Mouse (Mus musculus) small intestine, adult 2 months (tissue): ENCODE results near the gene Hmox2. TPM values are rescaled to one million over a fixed set of nuclear protein-coding genes. Genes with fewer than 3 reads are reported as not detected.
"Not testable (repeated sequence)": the region's sequence is repeated elsewhere in the genome, so short reads cannot be mapped to it uniquely, and the experiment has no call there.

ENCODE experiments used
- H3K27ac ChIP-seq: fragments of 200-500 bp; 2 replicates; pipeline ENCODE4 v1.5.1; 2012; ENCODE audit warnings: low read depth, low read length, control low read depth, inconsistent platforms; ENCODE audit not compliant: insufficient read depth
- H3K27me3 ChIP-seq: fragments of 200-500 bp; 2 replicates; pipeline ENCODE4 v1.6.1; 2012; ENCODE audit warnings: mild to moderate bottlenecking, moderate library complexity, low read length, inconsistent platforms; ENCODE audit not compliant: control insufficient read depth, insufficient read depth
- H3K36me3 ChIP-seq: fragments of 200-500 bp; 2 replicates; pipeline ENCODE4 v1.6.1; 2012; ENCODE audit warnings: mild to moderate bottlenecking, low read length, control low read depth, inconsistent platforms; ENCODE audit not compliant: control insufficient read depth, insufficient read depth
- H3K4me1 ChIP-seq: fragments of 200-500 bp; 2 replicates; pipeline ENCODE4 v1.6.1; 2012; ENCODE audit warnings: low read length, inconsistent platforms, mixed read lengths; ENCODE audit not compliant: control insufficient read depth, insufficient read depth, insufficient read length
- H3K4me3 ChIP-seq: fragments of 200-500 bp; 2 replicates; pipeline ENCODE4 v1.5.1; 2012; ENCODE audit warnings: low read depth, mild to moderate bottlenecking, control low read depth, inconsistent platforms, low read length, moderate library complexity
- CTCF ChIP-seq: fragments of 200-500 bp; IDR thresholded peaks from 2 replicates; pipeline ENCODE4 v1.5.1; 2012; ENCODE audit warnings: low read depth, mild to moderate bottlenecking, control low read depth, inconsistent platforms, low read length, moderate library complexity, mixed read lengths; ENCODE audit not compliant: insufficient replicate concordance, insufficient read length; ENCODE audit errors: extremely low read depth
- POLR2A ChIP-seq: fragments of 200-500 bp; IDR thresholded peaks from 2 replicates; pipeline ENCODE4 v1.6.1; 2012; ENCODE audit warnings: low read depth, mild to moderate bottlenecking, control low read depth, inconsistent platforms, low read length, moderate library complexity
- WGBS: fragments of 180-500 bp; shearing (Covaris S2); methylation state at CpG from one replicate; pipeline ENCODE4 v1.1.7; 2018; 5-methylcytosine and 5-hydroxymethylcytosine counted together
- polyA plus RNA-seq: library from polyadenylated mRNA; depleted of rRNA; stranded (reverse); fragments of >200 nt; gene quantifications from 2 replicates; pipeline ENCODE4 v1.2.3, GENCODE M21; 2012

The Hmox2 gene
- polyA plus RNA-seq, 1 experiment = 21.2 TPM

- Histone ChIP-seq H3K27me3 (no peaks in the 10 kb centered on the region), H3K27ac (peak overlapping the region; percentile 88), H3K4me3 (peak overlapping the region; percentile 78; the same call in 1 of the 2 replicates), H3K36me3 (peaks cover 7% of the 10 kb centered on the region; the same call in 1 of the 2 replicates), H3K4me1 (peaks cover 2% of the 10 kb centered on the region; the same call in 1 of the 2 replicates)
- WGBS = 15% methylated on average over 9 of the region's 9 CpGs
- TF ChIP-seq POLR2A (no peak), CTCF (no peak)
These were observed 43.0 kb upstream of the Hmox2 start for GRCm38 (mm10) chr16:4683193-4683580.

- Histone ChIP-seq H3K27me3 (no peaks in the 10 kb centered on the region), H3K36me3 (peaks cover 7% of the 10 kb centered on the region; the same call in 1 of the 2 replicates), H3K4me1 (peaks cover 2% of the 10 kb centered on the region; the same call in 1 of the 2 replicates), H3K4me3 (peak overlapping the region; percentile 78), H3K27ac (peak overlapping the region; percentile 88)
- under 1% methylated on average over 54 of the region's 54 CpGs for WGBS
- peak; percentile 90 for TF ChIP-seq POLR2A
- no peak for TF ChIP-seq CTCF
These were observed 42.3 kb upstream of the Hmox2 start for GRCm38 (mm10) chr16:4683581-4684456.

DNA sequence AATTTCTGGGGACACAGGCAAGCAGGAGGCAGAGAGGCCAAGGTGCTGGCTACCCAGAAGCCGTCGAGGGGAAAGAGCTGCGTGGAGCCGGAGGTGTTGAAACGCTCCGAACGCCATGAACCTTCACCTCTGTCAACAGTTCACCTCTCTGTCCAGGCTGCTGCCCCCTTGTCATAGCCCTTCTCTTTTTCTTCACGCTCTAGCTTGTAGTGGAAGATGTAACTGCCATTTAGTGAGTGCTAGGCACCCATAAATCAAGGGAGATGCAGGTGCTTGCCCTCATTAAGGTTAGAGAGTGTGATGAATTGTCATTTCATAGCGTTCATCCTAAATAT, 41.7 kb upstream of the Hmox2 start:
- TF ChIP-seq CTCF (no peak), POLR2A (no peak)
- H3K4me3 ChIP-seq = peak overlapping the region; percentile 78
- no peak overlapping the region for H3K27ac ChIP-seq
- WGBS = under 1% methylated on average over 9 of the region's 9 CpGs
- H3K36me3 ChIP-seq = peaks cover 11% of the 10 kb centered on the region
- no peaks in the 10 kb centered on the region for H3K27me3 ChIP-seq
- peaks cover 2% of the 10 kb centered on the region; the same call in 1 of the 2 replicates for H3K4me1 ChIP-seq

DNA sequence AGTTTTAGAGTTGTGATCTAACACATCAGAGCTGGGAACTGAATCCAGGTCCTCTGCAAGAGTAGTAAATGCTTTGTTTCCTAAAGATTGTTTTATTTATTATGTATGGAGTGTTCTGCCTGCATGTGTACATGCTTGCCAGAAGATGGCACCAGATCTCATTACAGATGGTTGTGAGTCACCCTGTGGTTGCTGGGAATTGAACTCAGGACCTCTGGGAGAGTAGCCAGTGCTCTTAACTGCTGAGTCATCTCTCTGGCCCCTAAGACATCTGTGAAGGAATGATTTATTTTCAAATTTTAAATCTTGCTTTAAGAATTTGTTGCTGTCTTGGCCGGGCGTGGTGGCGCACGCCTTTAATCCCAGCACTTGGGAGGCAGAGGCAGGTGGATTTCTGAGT, 36.8 kb upstream of the Hmox2 start:
- 99% methylated on average over 4 of the region's 4 CpGs for WGBS
- H3K4me3 ChIP-seq, H3K27me3 ChIP-seq, H3K4me1 ChIP-seq, H3K27ac ChIP-seq: not testable (repeated sequence)
- H3K36me3 ChIP-seq = peaks cover 40% of the 10 kb centered on the region

DNA sequence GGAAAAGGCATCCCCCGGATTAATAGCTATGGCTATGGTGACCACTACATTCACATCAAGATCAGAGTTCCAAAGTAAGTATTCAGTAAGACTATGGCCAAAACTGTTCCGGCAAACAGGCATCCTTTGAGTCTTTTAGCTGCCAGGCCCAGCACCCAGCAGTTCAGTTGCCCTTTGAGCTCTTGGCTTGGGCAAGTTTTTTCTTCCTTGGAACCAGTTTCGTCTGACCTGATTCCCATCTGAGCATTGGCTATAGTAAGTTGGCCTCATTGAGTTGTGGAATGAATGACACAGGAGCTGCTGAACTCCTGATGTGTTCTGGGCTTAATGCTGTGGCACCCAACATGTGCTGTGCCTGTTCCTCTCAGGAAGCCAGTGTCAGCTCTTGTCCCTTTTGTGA, 24.9 kb upstream of the Hmox2 start:
- no peak for TF ChIP-seq POLR2A
- no peak for TF ChIP-seq CTCF
- Histone ChIP-seq H3K36me3 (peaks cover 71% of the 10 kb centered on the region), H3K4me1 (no peaks in the 10 kb centered on the region), H3K27ac (no peak overlapping the region), H3K4me3 (no peak overlapping the region), H3K27me3 (no peaks in the 10 kb centered on the region)
- WGBS = 72% methylated on average over 3 of the region's 3 CpGs

- no peak overlapping the region for H3K27ac ChIP-seq
- H3K4me1 ChIP-seq = no peaks in the 10 kb centered on the region
- no peak overlapping the region for H3K4me3 ChIP-seq
- no peaks in the 10 kb centered on the region for H3K27me3 ChIP-seq
- no peak for TF ChIP-seq POLR2A
- no peak for TF ChIP-seq CTCF
- H3K36me3 ChIP-seq = peaks cover 72% of the 10 kb centered on the region
- 69% methylated on average over 1 of the region's 1 CpGs for WGBS
These were observed 23.5 kb upstream of the Hmox2 start for GRCm38 (mm10) chr16:4702646-4703045.

DNA sequence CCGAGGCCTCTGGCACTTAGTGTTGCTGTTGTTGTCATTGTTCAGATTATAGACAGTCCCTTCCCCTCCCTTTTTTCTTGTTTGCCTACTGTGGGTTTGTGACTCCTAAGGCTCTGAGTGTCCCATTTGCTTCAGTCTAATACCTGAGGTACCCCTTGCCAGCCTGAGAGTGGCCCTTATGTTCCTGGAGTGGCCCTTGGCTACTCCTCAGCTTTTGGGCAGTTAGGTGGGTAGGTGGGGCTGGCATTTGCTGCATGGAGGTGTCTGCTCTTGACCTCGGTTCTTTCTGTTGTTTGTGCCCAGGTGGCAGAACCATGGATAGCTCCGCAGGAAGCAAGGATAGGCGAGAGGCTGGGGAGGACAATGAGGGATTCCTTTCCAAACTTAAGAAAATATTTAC, 20.6 kb upstream of the Hmox2 start:
- H3K4me3 ChIP-seq = no peak overlapping the region
- TF ChIP-seq POLR2A (no peak), CTCF (no peak)
- peaks cover 55% of the 10 kb centered on the region for H3K36me3 ChIP-seq
- H3K27ac ChIP-seq = no peak overlapping the region
- no peaks in the 10 kb centered on the region for H3K27me3 ChIP-seq
- 53% methylated on average over 4 of the region's 4 CpGs for WGBS
- no peaks in the 10 kb centered on the region for H3K4me1 ChIP-seq
